Mouse (Mus musculus) kidney, embryonic 16.5 days (tissue): ENCODE measurements at regions not wholly inside any gene's neighbourhood (a gene's known extent, or its start where the extent isn't known, plus 50 kb on each side); places are given as distances from the start of the nearest gene placed in this dataset.

Experiments used
- ATAC-seq: fragments of 200-750 bp; cut with Nextera tagmentation; 2 replicates; pipeline ENCODE4 v1.8.0; 2017; ENCODE audit warnings: moderate TSS enrichment; ENCODE audit not compliant: low FRiP score, low TSS enrichment
- H3K27ac ChIP-seq: fragments of 300-500 bp; sonication (generic); 2 replicates; pipeline ENCODE4 v1.5.1; 2014; ENCODE audit warnings: low read length
- H3K27me3 ChIP-seq: fragments of 300-500 bp; sonication (generic); 2 replicates; pipeline ENCODE4 v1.6.1; 2014; ENCODE audit warnings: low read length, control low read depth, mixed read lengths; ENCODE audit not compliant: insufficient read depth
- H3K36me3 ChIP-seq: fragments of 300-500 bp; sonication (generic); 2 replicates; pipeline ENCODE4 v1.6.1; 2014; ENCODE audit warnings: low read length, control low read depth, mixed read lengths; ENCODE audit not compliant: insufficient read depth
- H3K4me1 ChIP-seq: fragments of 300-500 bp; sonication (generic); 2 replicates; pipeline ENCODE4 v1.6.1; 2014; ENCODE audit warnings: low read length, control low read depth, mixed read lengths; ENCODE audit not compliant: insufficient read depth
- H3K4me2 ChIP-seq: fragments of 300-500 bp; sonication (generic); replicated peaks from 2 replicates; pipeline ENCODE4 v1.6.1; 2014; ENCODE audit warnings: low read depth, low read length
- H3K4me3 ChIP-seq: fragments of 300-500 bp; sonication (generic); 2 replicates; pipeline ENCODE4 v1.5.1; 2014; ENCODE audit warnings: mild to moderate bottlenecking, low read length
- H3K9ac ChIP-seq: fragments of 300-500 bp; sonication (generic); replicated peaks from 2 replicates; pipeline ENCODE4 v1.6.1; 2014; ENCODE audit warnings: low read length
- H3K9me3 ChIP-seq: fragments of 300-500 bp; sonication (generic); 2 replicates; pipeline ENCODE4 v1.6.1; 2016; ENCODE audit warnings: low read length, control low read depth
- WGBS: fragments of 180-500 bp; shearing (Covaris S2); extraction: QIAGEN DNeasy Blood & Tissue Kit; methylation state at CpG from one replicate; pipeline ENCODE4 v1.1.7; 2014; 5-methylcytosine and 5-hydroxymethylcytosine counted together

DNA sequence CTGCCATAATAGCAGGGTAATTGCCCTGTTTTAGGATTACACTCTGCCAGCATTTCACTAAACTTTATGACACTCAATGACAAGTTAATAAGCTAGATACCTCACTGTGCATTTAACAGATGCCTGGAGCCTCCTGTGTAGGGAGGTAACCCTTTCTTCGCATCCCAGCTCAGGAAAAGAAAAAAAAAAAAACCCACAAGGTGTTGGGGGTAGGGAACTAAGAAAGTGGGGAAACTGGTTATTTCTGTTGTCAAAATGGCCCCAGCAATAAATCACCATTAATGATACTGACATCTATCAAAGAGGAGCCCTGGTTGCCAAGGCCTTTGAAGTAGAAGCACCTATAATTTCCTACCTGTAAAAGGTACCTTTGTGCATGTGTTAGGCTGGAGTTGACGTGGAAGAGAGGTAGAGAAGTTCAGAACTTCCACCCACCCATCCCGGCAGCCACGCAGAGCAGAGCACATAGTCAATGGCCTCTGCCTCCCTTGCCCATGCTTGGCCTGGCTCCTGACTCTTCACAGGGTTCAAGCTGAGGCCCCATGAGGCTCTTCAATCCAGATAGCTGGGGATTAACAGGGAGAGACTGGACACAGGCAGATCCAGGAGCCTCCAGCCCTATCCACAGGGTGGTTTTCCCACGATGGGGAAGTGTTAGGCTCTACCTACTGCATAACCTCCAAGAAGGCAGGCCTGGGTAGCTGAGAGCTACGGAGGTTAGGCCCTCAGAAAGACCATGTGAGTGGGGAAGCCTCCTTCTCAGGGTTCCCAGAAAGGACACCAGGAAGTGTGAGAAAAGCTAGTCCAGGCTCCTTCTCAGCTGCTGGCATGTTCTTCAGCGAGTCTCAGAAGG is 95.6 kb upstream of the Zfp703 start:
- no peak for ATAC-seq
- Histone ChIP-seq H3K9ac (no peak overlapping the region), H3K27ac (no peak overlapping the region), H3K4me3 (no peak overlapping the region), H3K27me3 (no peaks in the 10 kb centered on the region), H3K9me3 (no peaks in the 10 kb centered on the region), H3K4me2 (no peak overlapping the region), H3K4me1 (peaks cover 4% of the 10 kb centered on the region; the same call in 1 of the 2 replicates), H3K36me3 (no peaks in the 10 kb centered on the region)
- 73% methylated on average over 7 of the region's 7 CpGs for WGBS

- Histone ChIP-seq H3K9me3 (no peaks in the 10 kb centered on the region), H3K4me3 (no peak overlapping the region), H3K4me2 (no peak overlapping the region), H3K4me1 (peaks cover 9% of the 10 kb centered on the region), H3K27ac (no peak overlapping the region), H3K27me3 (no peaks in the 10 kb centered on the region), H3K9ac (no peak overlapping the region), H3K36me3 (no peaks in the 10 kb centered on the region)
- no peak for ATAC-seq
- 42% methylated on average over 5 of the region's 5 CpGs for WGBS
Observed at GRCm38 (mm10) chr8:26882616-26883015, 94.5 kb upstream of the Zfp703 start.

GRCm38 (mm10) chr8:26883285-26883684 is 93.8 kb upstream of the Zfp703 start:
- Histone ChIP-seq H3K4me2 (no peak overlapping the region), H3K9ac (no peak overlapping the region), H3K4me1 (peaks cover 9% of the 10 kb centered on the region), H3K36me3 (no peaks in the 10 kb centered on the region), H3K4me3 (no peak overlapping the region), H3K9me3 (no peaks in the 10 kb centered on the region), H3K27me3 (no peaks in the 10 kb centered on the region), H3K27ac (no peak overlapping the region)
- WGBS, result 92% methylated on average over 5 of the region's 5 CpGs
- no peak for ATAC-seq

GRCm38 (mm10) chr8:26883770-26884169 is 93.4 kb upstream of the Zfp703 start:
- H3K9ac ChIP-seq, result no peak overlapping the region
- 75% methylated on average over 6 of the region's 6 CpGs for WGBS

GRCm38 (mm10) chr8:26884350-26884749 is 92.8 kb upstream of the Zfp703 start:
- WGBS, result 56% methylated on average over 13 of the region's 13 CpGs
- no peaks in the 10 kb centered on the region for H3K27me3 ChIP-seq
- H3K4me3 ChIP-seq, result no peak overlapping the region
- H3K4me1 ChIP-seq, result peaks cover 9% of the 10 kb centered on the region
- ATAC-seq, result no peak
- H3K27ac ChIP-seq, result no peak overlapping the region
- H3K4me2 ChIP-seq, result no peak overlapping the region
- no peak overlapping the region for H3K9ac ChIP-seq
- H3K9me3 ChIP-seq, result no peaks in the 10 kb centered on the region
- H3K36me3 ChIP-seq, result no peaks in the 10 kb centered on the region

More at GRCm38 (mm10) chr8:26883770-26884169, 93.4 kb upstream of the Zfp703 start:
- H3K36me3 ChIP-seq, result no peaks in the 10 kb centered on the region
- H3K4me3 ChIP-seq, result no peak overlapping the region
- H3K4me1 ChIP-seq, result peaks cover 9% of the 10 kb centered on the region
- no peaks in the 10 kb centered on the region for H3K9me3 ChIP-seq
- no peak for ATAC-seq
- H3K27me3 ChIP-seq, result no peaks in the 10 kb centered on the region
- H3K4me2 ChIP-seq, result no peak overlapping the region
- no peak overlapping the region for H3K27ac ChIP-seq

DNA sequence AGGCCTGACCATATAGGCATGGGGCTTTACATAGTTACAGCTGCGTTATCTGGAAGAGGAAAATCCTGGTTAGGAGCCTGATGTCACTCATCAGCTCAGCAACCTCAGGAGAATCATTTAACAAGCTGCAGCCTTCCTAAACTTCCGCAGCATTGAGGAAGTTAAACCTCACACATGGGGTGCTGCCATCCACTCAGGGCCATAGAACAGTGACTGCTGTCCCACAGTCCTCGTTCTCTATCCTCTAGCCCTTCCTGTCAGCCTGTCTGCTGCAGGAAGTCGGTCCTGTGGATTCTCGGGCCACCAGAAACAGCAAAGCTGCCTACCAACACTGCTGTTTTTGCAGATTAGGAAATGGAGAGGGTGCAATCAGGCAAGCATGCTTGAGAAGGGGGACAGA is 91.8 kb upstream of the Zfp703 start:
- Histone ChIP-seq H3K9ac (no peak overlapping the region), H3K27me3 (no peaks in the 10 kb centered on the region), H3K27ac (no peak overlapping the region), H3K9me3 (no peaks in the 10 kb centered on the region), H3K4me1 (peaks cover 9% of the 10 kb centered on the region), H3K4me3 (no peak overlapping the region), H3K36me3 (no peaks in the 10 kb centered on the region), H3K4me2 (no peak overlapping the region)
- no peak for ATAC-seq
- 76% methylated on average over 5 of the region's 5 CpGs for WGBS

- H3K27ac ChIP-seq, result no peak overlapping the region; the same call in 1 of the 2 replicates
- H3K9ac ChIP-seq, result no peak overlapping the region
- ATAC-seq, result peak; percentile 50
- 71% methylated on average over 13 of the region's 13 CpGs for WGBS
- no peak overlapping the region for H3K4me3 ChIP-seq
- no peak overlapping the region for H3K4me2 ChIP-seq
- no peaks in the 10 kb centered on the region for H3K27me3 ChIP-seq
- H3K9me3 ChIP-seq, result no peaks in the 10 kb centered on the region
- peaks cover 9% of the 10 kb centered on the region for H3K4me1 ChIP-seq
- no peaks in the 10 kb centered on the region for H3K36me3 ChIP-seq
Observed at GRCm38 (mm10) chr8:26886783-26887486, 90.2 kb upstream of the Zfp703 start.

- peaks cover 9% of the 10 kb centered on the region for H3K4me1 ChIP-seq
- no peaks in the 10 kb centered on the region for H3K36me3 ChIP-seq
- no peak overlapping the region for H3K4me3 ChIP-seq
- ATAC-seq, result peak; percentile 37; the same call in 1 of the 2 replicates
- no peak overlapping the region for H3K4me2 ChIP-seq
- no peak overlapping the region for H3K27ac ChIP-seq
- H3K27me3 ChIP-seq, result no peaks in the 10 kb centered on the region
- H3K9ac ChIP-seq, result no peak overlapping the region
- 49% methylated on average over 5 of the region's 5 CpGs for WGBS
- no peaks in the 10 kb centered on the region for H3K9me3 ChIP-seq
Observed at GRCm38 (mm10) chr8:26887551-26887950, 89.6 kb upstream of the Zfp703 start.

DNA sequence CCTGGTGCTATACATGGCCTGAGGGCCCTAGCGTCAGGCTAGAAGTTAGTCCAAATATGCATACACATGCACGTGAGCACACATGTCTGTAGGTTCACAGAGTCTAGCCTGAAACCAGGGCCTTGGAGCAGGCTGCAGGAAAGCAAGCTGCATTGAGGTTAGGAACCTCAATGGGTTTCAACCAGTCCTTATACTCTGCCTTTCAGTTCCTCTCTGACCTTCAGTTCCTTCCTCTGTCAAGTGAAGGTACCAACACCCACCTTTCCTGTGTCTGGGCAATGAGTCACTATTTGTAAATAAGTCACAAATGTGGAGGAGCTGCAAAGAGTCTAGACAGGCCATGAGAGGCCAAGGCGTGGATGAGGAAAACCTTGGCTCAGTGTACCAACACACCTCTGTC is 89.1 kb upstream of the Zfp703 start:
- no peak for ATAC-seq

GRCm38 (mm10) chr8:26891881-26892280 is 85.2 kb upstream of the Zfp703 start:
- H3K9ac ChIP-seq, result no peak overlapping the region
- peaks cover 4% of the 10 kb centered on the region; the same call in 1 of the 2 replicates for H3K27me3 ChIP-seq
- ATAC-seq, result no peak
- 61% methylated on average over 11 of the region's 11 CpGs for WGBS
- no peaks in the 10 kb centered on the region for H3K36me3 ChIP-seq
- H3K27ac ChIP-seq, result no peak overlapping the region
- no peak overlapping the region for H3K4me2 ChIP-seq
- H3K4me1 ChIP-seq, result peaks cover 5% of the 10 kb centered on the region
- H3K9me3 ChIP-seq, result no peaks in the 10 kb centered on the region
- no peak overlapping the region for H3K4me3 ChIP-seq

More for the DNA sequence above, 89.1 kb upstream of the Zfp703 start:
- no peaks in the 10 kb centered on the region for H3K9me3 ChIP-seq
- H3K4me2 ChIP-seq, result no peak overlapping the region
- H3K36me3 ChIP-seq, result no peaks in the 10 kb centered on the region
- H3K27me3 ChIP-seq, result no peaks in the 10 kb centered on the region
- H3K4me1 ChIP-seq, result peaks cover 9% of the 10 kb centered on the region
- no peak overlapping the region for H3K27ac ChIP-seq
- no peak overlapping the region for H3K4me3 ChIP-seq
- H3K9ac ChIP-seq, result no peak overlapping the region
- 50% methylated on average over 3 of the region's 3 CpGs for WGBS
